Mouse (Mus musculus) urinary bladder, postnatal 14 days (tissue): ENCODE results near the gene Tor4a.

Source experiments
- DNase-seq: peaks from one replicate; pipeline ENCODE4 v3.0.0; 2021; ENCODE audit warnings: low spot score

Tor4a gene

DNA sequence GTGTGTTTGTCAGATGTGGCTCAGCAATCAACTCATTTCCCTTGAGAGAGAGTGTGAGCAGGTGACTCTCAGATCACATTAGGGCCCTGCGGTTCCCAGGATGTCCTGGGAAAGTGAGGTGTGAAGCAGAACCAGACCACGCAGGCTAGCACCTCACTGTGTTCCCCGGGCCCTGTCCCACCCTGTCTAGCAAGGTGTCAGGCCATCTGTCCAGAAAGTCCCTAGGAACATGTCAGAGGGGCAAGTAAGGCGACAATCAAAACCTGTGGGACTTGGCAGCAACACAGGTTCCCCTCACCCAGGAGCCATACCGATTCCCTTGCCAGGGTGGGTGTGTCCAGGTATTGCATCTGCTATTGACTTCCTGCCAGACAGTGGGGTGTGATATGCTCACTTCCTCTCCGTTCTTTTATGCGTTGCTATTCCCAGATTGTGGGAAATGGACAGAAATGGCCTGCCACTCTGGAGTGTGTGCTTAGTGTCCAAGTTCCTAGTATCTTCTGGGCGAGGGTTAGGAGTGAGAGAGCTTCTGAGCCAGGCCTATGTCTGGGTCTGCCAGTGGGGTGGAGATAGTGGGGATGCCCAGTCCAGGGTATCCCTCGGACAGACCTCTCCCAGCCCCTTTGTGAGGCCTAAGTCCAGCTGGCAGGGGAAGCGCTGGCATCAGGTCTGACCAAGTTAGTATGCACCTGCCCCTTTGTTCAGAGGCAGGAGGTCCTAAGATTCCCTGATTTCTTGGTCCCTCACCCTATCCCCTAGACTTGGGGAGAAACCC, 26.2 kb downstream of the Tor4a start:
- DNase-seq, result no peak

DNA sequence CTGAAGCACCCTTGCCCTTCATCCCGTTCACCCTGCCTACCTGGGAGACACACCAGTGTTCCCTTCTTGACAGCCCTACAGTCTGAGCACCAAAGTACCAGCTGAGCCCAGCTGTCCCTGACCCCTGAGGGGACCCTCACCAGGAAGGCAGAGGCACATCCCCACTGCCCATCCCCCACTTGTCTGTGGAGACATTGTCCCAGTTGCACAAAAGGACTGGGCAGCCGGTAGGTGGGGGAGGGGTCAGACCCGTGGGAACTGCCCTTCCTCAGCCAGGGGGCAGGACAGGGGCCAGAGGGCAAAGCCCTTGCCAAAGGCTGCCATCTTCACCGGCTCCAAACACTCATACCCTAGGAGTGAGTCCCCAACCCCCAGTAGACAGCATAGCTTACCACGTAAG, 26.9 kb downstream of the Tor4a start:
- no peak for DNase-seq

- no peak for DNase-seq
Measured at GRCm38 (mm10) chr2:25168665-25168978, 28.1 kb downstream of the Tor4a start.

DNA sequence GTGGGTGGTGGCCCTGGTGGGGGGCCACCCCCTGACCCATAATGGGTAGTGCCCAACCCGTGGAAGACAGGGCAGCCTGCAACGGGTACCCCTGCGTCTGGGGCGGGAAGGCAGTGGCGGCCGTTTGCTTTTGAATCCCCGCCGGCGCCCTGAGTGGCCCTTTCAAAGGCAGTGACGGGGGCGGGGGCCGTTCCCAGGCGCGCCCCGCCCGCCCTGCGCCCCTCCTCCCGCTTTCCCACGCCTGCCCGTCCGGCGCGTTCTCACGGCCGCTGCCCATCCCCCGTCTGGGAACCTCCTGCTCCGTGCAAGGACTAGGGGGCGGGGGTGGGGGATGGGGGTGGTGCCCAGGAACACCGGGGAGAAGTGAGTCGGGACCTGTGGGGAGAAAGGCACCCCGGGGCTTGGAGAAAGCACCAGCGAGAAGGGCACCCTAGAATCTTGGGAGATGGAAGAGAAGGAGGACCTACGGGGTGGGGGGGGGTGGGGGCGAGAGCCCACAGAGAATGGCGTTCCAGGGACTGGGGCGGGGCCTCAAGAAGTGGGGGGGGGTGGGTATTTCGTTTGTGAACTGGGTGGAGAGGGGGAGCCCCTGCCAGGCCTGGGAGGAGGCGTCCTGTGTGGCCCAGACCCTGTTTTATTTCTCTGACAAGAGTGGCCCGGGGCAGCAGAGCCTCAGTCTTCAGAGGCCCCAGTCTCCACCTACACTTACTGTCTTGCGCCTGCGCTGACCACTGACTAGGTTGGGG, 28.6 kb downstream of the Tor4a start:
- DNase-seq, result peak; percentile 77

DNA sequence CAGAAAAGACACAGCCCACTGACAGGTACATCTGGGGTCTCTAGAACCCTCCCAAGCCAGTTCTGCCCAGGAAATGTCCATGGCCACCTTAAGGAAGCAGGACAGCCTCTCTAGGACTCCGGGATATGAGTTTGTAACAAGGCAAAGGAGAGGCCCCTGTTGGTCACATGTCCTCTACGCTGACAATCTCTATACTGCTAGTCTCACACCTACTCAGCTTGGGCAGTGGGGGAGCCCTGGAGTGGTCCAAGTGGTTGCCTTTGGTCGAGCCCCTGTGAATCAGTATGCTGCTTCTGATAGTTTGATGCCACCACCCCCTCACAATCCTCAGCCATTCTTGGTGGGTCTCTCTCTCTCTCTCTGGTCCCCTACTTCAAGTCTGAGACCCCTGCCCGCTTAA, 29.2 kb downstream of the Tor4a start:
- no peak for DNase-seq

DNA sequence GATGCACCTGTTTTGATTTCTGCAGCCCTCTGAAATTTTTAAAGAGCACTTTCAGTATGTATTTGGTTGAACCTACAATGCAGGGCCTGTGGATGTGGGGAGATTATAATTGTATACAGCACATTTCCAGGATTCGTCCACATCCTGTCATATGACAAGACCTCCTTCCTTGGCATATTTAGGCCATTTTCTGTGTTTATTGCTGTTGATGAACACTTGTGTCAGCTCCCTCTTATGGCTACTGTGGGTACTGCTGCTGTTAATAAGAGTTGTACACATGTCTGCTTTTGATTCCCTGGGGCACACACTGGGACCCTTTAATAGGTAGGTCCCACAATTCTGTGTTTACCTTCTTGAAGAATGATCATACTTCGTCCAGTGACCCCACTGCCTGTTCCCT, 39.0 kb downstream of the Tor4a start:
- DNase-seq, result no peak

- DNase-seq, result no peak
Measured at GRCm38 (mm10) chr2:25156990-25157389, 39.7 kb downstream of the Tor4a start.

DNA sequence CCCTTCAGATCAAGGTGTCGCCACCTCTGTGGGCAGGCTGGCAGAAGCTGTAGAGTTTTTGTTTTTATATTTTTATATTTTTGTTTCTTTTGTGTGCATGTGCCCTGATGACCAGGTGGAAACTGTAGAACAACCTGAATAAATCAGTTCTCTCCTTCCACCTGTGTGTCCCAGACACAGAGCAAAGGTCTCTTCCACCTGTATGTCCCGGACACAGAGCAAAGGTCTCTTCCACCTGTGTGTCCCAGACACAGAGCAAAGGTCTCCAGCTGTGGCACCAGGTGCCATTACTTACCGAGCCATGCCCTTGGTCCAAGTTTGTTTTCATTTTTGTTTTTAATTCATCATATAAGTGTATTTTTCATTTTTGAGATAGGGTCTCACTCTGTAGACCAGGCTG, 40.5 kb downstream of the Tor4a start:
- DNase-seq, result no peak

- no peak for DNase-seq
Measured at GRCm38 (mm10) chr2:25151280-25151956, 45.3 kb downstream of the Tor4a start.

- no peak for DNase-seq
Measured at GRCm38 (mm10) chr2:25149643-25150042, 47.0 kb downstream of the Tor4a start.

DNA sequence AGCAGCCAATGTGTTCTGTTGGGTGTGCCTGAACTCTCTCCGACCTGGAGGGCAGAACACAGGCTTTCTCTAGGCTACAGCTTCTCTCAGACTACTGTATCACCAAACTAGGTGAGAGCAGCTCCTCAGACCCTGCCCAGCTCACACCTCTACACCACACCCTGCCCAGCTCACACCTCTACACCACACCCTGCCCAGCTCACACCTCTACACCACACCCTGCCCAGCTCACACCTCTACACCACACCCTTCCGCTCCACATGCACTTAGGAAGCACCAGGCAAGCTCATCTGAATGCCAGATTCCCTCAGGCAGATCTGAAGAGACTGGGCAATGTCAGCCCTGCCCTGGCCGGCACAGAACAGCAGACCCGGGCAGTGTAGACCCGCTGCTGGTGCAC, 48.8 kb downstream of the Tor4a start:
- no peak for DNase-seq

GRCm38 (mm10) chr2:25147398-25147797, 49.3 kb downstream of the Tor4a start:
- DNase-seq, result no peak

GRCm38 (mm10) chr2:25145346-25145745, 51.3 kb downstream of the Tor4a start:
- DNase-seq, result peak; percentile 54
